Mouse (Mus musculus) CH12.LX (cell line): ENCODE results near the gene Hist1h2ae. TPM values are rescaled to one million over a fixed set of nuclear protein-coding genes. Genes with fewer than 3 reads are reported as not detected.
A peak's percentile ranks its signal among the peaks of the same experiment; 100 is the strongest.

ENCODE experiments used
- DNase-seq: peaks from one replicate; pipeline ENCODE4 v3.0.0-alpha.2; 2013; ENCODE audit errors: extremely low read depth
- H3K27ac ChIP-seq: 2 replicates; pipeline ENCODE4 v1.5.1; 2012; ENCODE audit warnings: low read depth, mild to moderate bottlenecking, control low read depth, moderate library complexity; ENCODE audit not compliant: insufficient read depth
- H3K27me3 ChIP-seq: replicated peaks from 2 replicates; pipeline ENCODE3; 2012; ENCODE audit warnings: inconsistent platforms
- H3K36me3 ChIP-seq, 2 experiments: replicated peaks in 1 of 2; 2 replicates each; pipeline versions ENCODE3 to v1.6.1; 2012; ENCODE audit warnings: inconsistent platforms in 1 of 2, low read length in 1 of 2, mild to moderate bottlenecking in 1 of 2, mixed read lengths in 1 of 2, moderate library complexity in 1 of 2; ENCODE audit not compliant: control insufficient read depth in 1 of 2, insufficient read depth in 1 of 2
- H3K4me1 ChIP-seq, 2 experiments: 2 replicates each; pipeline ENCODE4 v1.6.1; 2012; ENCODE audit warnings: inconsistent platforms in 1 of 2, moderate library complexity in 1 of 2; ENCODE audit not compliant: insufficient read depth in 2 of 2, control insufficient read depth in 1 of 2
- H3K4me2 ChIP-seq: 2 replicates; pipeline ENCODE4 v1.6.1; 2012; ENCODE audit warnings: low read depth, mild to moderate bottlenecking, control low read depth; ENCODE audit not compliant: poor library complexity, insufficient read depth, severe bottlenecking
- H3K4me3 ChIP-seq, 3 experiments: fragments of 150-350 bp in 1 of 3; sonication (generic) in 1 of 3; replicated peaks in 1 of 3; 2 replicates each; pipeline versions ENCODE3 to v1.5.1; 2011 to 2012; ENCODE audit warnings: low read depth in 2 of 3, low read length in 2 of 3, mild to moderate bottlenecking in 2 of 3, moderate library complexity in 2 of 3, control low read depth in 1 of 3, improper control_type of control experiment in 1 of 3, inconsistent platforms in 1 of 3, mixed read lengths in 1 of 3; ENCODE audit not compliant: poor library complexity in 1 of 3
- H3K79me2 ChIP-seq: replicated peaks from 2 replicates; pipeline ENCODE4 v1.6.1; 2012; ENCODE audit warnings: mild to moderate bottlenecking, moderate library complexity; ENCODE audit not compliant: control insufficient read depth, poor library complexity, insufficient read depth, severe bottlenecking; ENCODE audit errors: extremely low read depth
- H3K9ac ChIP-seq: 2 replicates; pipeline ENCODE4 v1.6.1; 2012; ENCODE audit warnings: low read depth, mild to moderate bottlenecking, control low read depth, moderate library complexity; ENCODE audit not compliant: insufficient read depth
- H3K9me3 ChIP-seq: replicated peaks from 2 replicates; pipeline ENCODE3; 2012; ENCODE audit warnings: low read length, inconsistent platforms, mixed read lengths
- BHLHE40 ChIP-seq: IDR thresholded peaks from 2 replicates; pipeline ENCODE4 v1.6.1; 2011; ENCODE audit warnings: mild to moderate bottlenecking, low read depth, low read length, improper control_type of control experiment
- CHD2 ChIP-seq: IDR thresholded peaks from 2 replicates; pipeline ENCODE4 v1.6.1; 2011; ENCODE audit warnings: low read length, improper control_type of control experiment
- CTCF ChIP-seq, 2 experiments: IDR thresholded peaks in 1 of 2; conservative IDR thresholded peaks in 1 of 2; 2 replicates each; pipeline ENCODE4 v1.5.1; 2011 to 2012; ENCODE audit warnings: low read depth in 2 of 2, low read length in 2 of 2, improper control_type of control experiment in 1 of 2, inconsistent platforms in 1 of 2, mild to moderate bottlenecking in 1 of 2, moderate library complexity in 1 of 2
- E2F4 ChIP-seq: IDR thresholded peaks from 2 replicates; pipeline ENCODE4 v1.6.1; 2011; ENCODE audit warnings: low read depth, low read length, improper control_type of control experiment; ENCODE audit not compliant: insufficient replicate concordance
- ELF1 ChIP-seq: IDR thresholded peaks from 2 replicates; pipeline ENCODE4 v1.6.1; 2014; ENCODE audit warnings: low read depth, mild to moderate bottlenecking, inconsistent platforms, low read length, improper control_type of control experiment
- ETS1 ChIP-seq: conservative IDR thresholded peaks from 2 replicates; pipeline ENCODE4 v1.6.1; 2012; ENCODE audit warnings: low read depth, mild to moderate bottlenecking, inconsistent platforms, low read length, improper control_type of control experiment, moderate library complexity
- GABPA ChIP-seq: IDR thresholded peaks from 2 replicates; pipeline ENCODE4 v1.6.1; 2012; ENCODE audit warnings: low read depth, low read length, improper control_type of control experiment, inconsistent platforms; ENCODE audit not compliant: insufficient replicate concordance
- HCFC1 ChIP-seq: IDR thresholded peaks from 2 replicates; pipeline ENCODE4 v1.6.1; 2012; ENCODE audit warnings: low read depth, mild to moderate bottlenecking, inconsistent platforms, low read length, improper control_type of control experiment
- IRF4 ChIP-seq: IDR thresholded peaks from 2 replicates; pipeline ENCODE4 v1.6.1; 2014; ENCODE audit warnings: low read depth, mild to moderate bottlenecking, inconsistent platforms, low read length, improper control_type of control experiment
- JUN ChIP-seq: IDR thresholded peaks from 2 replicates; pipeline ENCODE4 v1.6.1; 2011; ENCODE audit warnings: low read depth, mild to moderate bottlenecking, low read length, improper control_type of control experiment, moderate library complexity; ENCODE audit not compliant: insufficient read depth
- JUND ChIP-seq: conservative IDR thresholded peaks from 2 replicates; pipeline ENCODE4 v1.6.1; 2011; ENCODE audit warnings: low read depth, low read length, improper control_type of control experiment
- MAX ChIP-seq: IDR thresholded peaks from 2 replicates; pipeline ENCODE4 v1.6.1; 2011; ENCODE audit warnings: low read length, improper control_type of control experiment
- MAZ ChIP-seq: IDR thresholded peaks from 2 replicates; pipeline ENCODE4 v1.6.1; 2012; ENCODE audit warnings: low read depth, mild to moderate bottlenecking, inconsistent platforms, low read length, improper control_type of control experiment, moderate library complexity
- MEF2A ChIP-seq: IDR thresholded peaks from 2 replicates; pipeline ENCODE4 v1.6.1; 2014; ENCODE audit warnings: low read depth, mild to moderate bottlenecking, inconsistent platforms, low read length, improper control_type of control experiment, borderline replicate concordance
- MXI1 ChIP-seq: IDR thresholded peaks from 2 replicates; pipeline ENCODE4 v1.6.1; 2011; ENCODE audit warnings: mild to moderate bottlenecking, low read depth, low read length, improper control_type of control experiment
- NELFE ChIP-seq: IDR thresholded peaks from 2 replicates; pipeline ENCODE4 v1.6.1; 2011; ENCODE audit warnings: low read depth, low read length, improper control_type of control experiment
- NRF1 ChIP-seq: IDR thresholded peaks from 2 replicates; pipeline ENCODE4 v1.6.1; 2014; ENCODE audit warnings: low read depth, mild to moderate bottlenecking, inconsistent platforms, low read length, improper control_type of control experiment, moderate library complexity
- PAX5 ChIP-seq: IDR thresholded peaks from 2 replicates; pipeline ENCODE4 v1.6.1; 2012; ENCODE audit warnings: low read length, inconsistent platforms, mixed read lengths
- POLR2A ChIP-seq: IDR thresholded peaks from 2 replicates; pipeline ENCODE4 v1.6.1; 2011; ENCODE audit warnings: low read depth, mild to moderate bottlenecking, improper control_type of control experiment, low read length
- POLR2AphosphoS2 ChIP-seq: IDR thresholded peaks from 2 replicates; pipeline ENCODE4 v1.6.1; 2011; ENCODE audit warnings: low read depth, low read length, improper control_type of control experiment
- RAD21 ChIP-seq: IDR thresholded peaks from 2 replicates; pipeline ENCODE4 v1.6.1; 2011; ENCODE audit warnings: low read depth, mild to moderate bottlenecking, low read length, improper control_type of control experiment, moderate library complexity
- RCOR1 ChIP-seq: conservative IDR thresholded peaks from 2 replicates; pipeline ENCODE4 v1.6.1; 2012; ENCODE audit warnings: low read depth, mild to moderate bottlenecking, inconsistent platforms, low read length, improper control_type of control experiment
- SIN3A ChIP-seq: IDR thresholded peaks from 2 replicates; pipeline ENCODE4 v1.6.1; 2012; ENCODE audit warnings: low read length, improper control_type of control experiment, inconsistent platforms
- SMC3 ChIP-seq: IDR thresholded peaks from 2 replicates; pipeline ENCODE4 v1.6.1; 2011; ENCODE audit warnings: low read depth, low read length, improper control_type of control experiment
- TBP ChIP-seq: conservative IDR thresholded peaks from 2 replicates; pipeline ENCODE4 v1.6.1; 2011; ENCODE audit warnings: low read depth, low read length, improper control_type of control experiment
- TCF12 ChIP-seq: IDR thresholded peaks from 2 replicates; pipeline ENCODE4 v1.6.1; 2014; ENCODE audit warnings: low read depth, mild to moderate bottlenecking, inconsistent platforms, low read length, improper control_type of control experiment
- USF1 ChIP-seq: IDR thresholded peaks from 2 replicates; pipeline ENCODE4 v1.6.1; 2014; ENCODE audit warnings: low read depth, mild to moderate bottlenecking, inconsistent platforms, low read length, improper control_type of control experiment
- USF2 ChIP-seq: conservative IDR thresholded peaks from 2 replicates; pipeline ENCODE4 v1.6.1; 2011; ENCODE audit warnings: low read depth, low read length, improper control_type of control experiment
- ZC3H11A ChIP-seq: IDR thresholded peaks from 2 replicates; pipeline ENCODE4 v1.6.1; 2012; ENCODE audit warnings: low read depth, mild to moderate bottlenecking, inconsistent platforms, low read length, improper control_type of control experiment
- ZMIZ1 ChIP-seq: IDR thresholded peaks from 2 replicates; pipeline ENCODE4 v1.6.1; 2012; ENCODE audit warnings: low read depth, mild to moderate bottlenecking, inconsistent platforms, low read length, improper control_type of control experiment
- ZNF384 ChIP-seq: IDR thresholded peaks from 2 replicates; pipeline ENCODE4 v1.6.1; 2012; ENCODE audit warnings: low read depth, low read length, improper control_type of control experiment, inconsistent platforms
- dilution Hi-C: fragments of 300-500 bp; cut with MboI; formaldehyde crosslinking; loops from 2 replicates; pipeline ENCODE4 v1.14.3; 2020; ENCODE audit warnings: low sequenced_read_pairs; ENCODE audit not compliant: extremely low pct_unique_long_range_greater_than_20kb, extremely low pct_ligation_motif_present
- in situ Hi-C: fragments of 300-500 bp; cut with MboI; formaldehyde crosslinking; loops from 3 replicates; pipeline ENCODE4 v1.14.3; 2019; ENCODE audit warnings: low sequenced_read_pairs, low pct_ligation_motif_present, low pct_unique_long_range_greater_than_20kb, mixed read lengths
- polyA plus RNA-seq: library from polyadenylated mRNA; unstranded; fragments of >175 nt; gene quantifications from 2 replicates; pipeline ENCODE4 v1.2.1, GENCODE M21; 2012; ENCODE audit warnings: low read depth; ENCODE audit not compliant: insufficient read length
- total RNA-seq, 2 experiments: library from RNA; depleted of rRNA; stranded (reverse); fragments of 300-350 nt in 1 of 2; fragments of >200 nt in 1 of 2; gene quantifications; 2 replicates each; pipeline ENCODE4 v1.2.3; 2012 to 2014

Gene Hist1h2ae
- total and polyA plus RNA-seq, 3 experiments: 3.5 to 648 (median 16.3) TPM

DNA sequence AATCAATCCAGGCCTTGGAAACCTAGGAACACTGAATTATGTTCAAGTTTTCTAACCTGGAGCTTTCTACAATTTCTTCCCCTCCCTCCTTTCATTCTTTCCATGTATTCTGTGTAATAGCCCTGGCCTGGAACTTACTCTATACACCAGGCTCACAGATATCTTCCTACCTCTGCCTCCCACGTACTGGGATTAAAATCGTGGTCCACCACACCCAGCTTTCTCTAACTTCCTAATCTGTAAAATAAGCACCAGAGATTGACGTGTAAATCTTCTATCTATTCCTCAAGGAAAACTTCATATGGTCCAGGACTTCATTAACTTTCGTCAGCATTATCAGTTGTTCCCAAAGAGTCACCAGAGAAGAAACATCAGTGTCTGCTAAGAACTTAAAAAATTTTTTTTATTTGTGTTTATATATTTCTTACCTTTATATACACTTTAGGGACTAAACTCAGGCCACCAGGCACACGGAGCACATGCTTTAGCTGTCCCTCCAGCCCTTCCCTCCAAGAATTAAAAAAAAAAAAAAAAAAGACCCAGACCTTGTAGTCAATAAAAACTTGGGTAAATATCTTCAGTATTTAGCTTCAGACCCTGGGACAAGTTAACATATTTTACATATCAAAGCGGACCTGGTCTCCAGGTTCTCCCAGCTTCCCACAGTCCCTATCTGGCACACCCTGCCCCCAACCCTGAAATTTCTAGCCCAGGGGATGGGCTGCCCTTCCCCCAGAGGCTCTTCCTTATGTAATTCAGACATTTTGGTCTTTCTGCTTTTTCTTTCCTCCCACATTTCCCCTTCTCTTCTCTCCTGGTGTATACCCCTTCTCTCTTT, 11.4 kb upstream of the Hist1h2ae start (continued):
- peak; percentile 92 for TF ChIP-seq POLR2AphosphoS2
- TF ChIP-seq NELFE: no peak; the same call in 1 of the 2 replicates
- TF ChIP-seq RCOR1: peak; percentile 40; the same call in 1 of the 2 replicates
- no peak for TF ChIP-seq GABPA
- TF ChIP-seq SIN3A: peak; percentile 18; the same call in 1 of the 2 replicates
- no peak for TF ChIP-seq USF2
- TF ChIP-seq E2F4: no peak
- no peak for TF ChIP-seq MAZ
- TF ChIP-seq JUND: 0 out of 2 replicates have a peak, but pooled peaks have one; percentile 5
- no peak for TF ChIP-seq PAX5
- no peak for TF ChIP-seq ZC3H11A
- TF ChIP-seq MEF2A: no peak

DNA sequence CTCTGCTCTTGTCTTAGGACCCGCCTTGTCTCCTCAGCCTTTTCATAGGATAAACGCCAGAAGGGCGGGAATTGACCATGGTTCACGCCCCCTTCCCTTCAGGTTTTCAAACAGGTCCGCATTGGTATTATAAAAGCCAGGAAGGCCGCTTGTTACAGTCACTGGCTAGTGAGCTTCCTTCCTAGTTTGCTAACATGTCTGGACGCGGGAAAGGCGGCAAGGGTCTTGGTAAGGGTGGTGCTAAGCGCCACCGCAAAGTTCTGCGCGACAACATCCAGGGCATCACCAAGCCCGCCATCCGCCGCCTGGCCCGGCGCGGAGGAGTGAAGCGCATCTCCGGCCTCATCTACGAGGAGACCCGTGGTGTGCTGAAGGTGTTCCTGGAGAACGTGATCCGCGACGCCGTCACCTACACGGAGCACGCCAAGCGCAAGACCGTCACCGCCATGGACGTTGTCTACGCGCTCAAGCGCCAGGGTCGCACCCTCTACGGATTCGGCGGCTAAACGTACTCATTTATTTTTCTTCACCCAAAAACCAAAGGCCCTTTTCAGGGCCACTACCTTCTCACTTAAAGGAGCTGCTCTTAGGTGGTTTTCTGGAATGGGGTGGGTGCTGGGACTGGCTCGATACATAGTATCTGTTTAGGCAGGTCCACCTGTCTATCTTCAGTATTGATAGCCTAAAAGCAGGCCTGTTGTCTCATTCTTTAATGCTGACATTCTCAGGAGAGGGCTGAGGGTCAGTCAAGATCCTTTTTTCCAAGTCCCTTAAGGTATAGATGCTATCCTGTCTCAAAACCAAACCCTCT, 10.6 kb upstream of the Hist1h2ae start, which contains the start of gene Hist1h4d:
Hist1h4d (plus strand) TSS at position 191 of the 811 bp plus-strand sequence.
- no peaks in the 10 kb centered on the region for H3K36me3 ChIP-seq
- peak within 1 kb of the TSS; percentile 35 to 65 (median 39) for H3K4me3 ChIP-seq
- peak within 1 kb of the TSS; percentile 92 for H3K27ac ChIP-seq
- H3K79me2 ChIP-seq: no peaks in the 10 kb centered on the region
- no peaks in the 10 kb centered on the region for H3K9me3 ChIP-seq
- no peaks in the 10 kb centered on the region for H3K27me3 ChIP-seq
- H3K9ac ChIP-seq: peak within 1 kb of the TSS; percentile 43
- dilution Hi-C loops (no loop called here), in situ Hi-C loops (no loop called here)
- H3K4me2 ChIP-seq: peak within 1 kb of the TSS; percentile 69
- H3K4me1 ChIP-seq: peaks cover 3 to 40% of the 10 kb centered on the region in 2 experiments
- peak; percentile 97 for DNase-seq
- peak; percentile 100 for TF ChIP-seq ZMIZ1
- peak; percentile 99 for TF ChIP-seq TBP
- TF ChIP-seq USF2: peak; percentile 44; the same call in 1 of the 2 replicates
- TF ChIP-seq JUN: no peak
- peak; percentile 92; the same call in 1 of the 2 replicates for TF ChIP-seq SIN3A
- peak; percentile 35 for TF ChIP-seq NRF1
- TF ChIP-seq PAX5: no peak
- TF ChIP-seq NELFE: peak; percentile 100
- peak; percentile 99 for TF ChIP-seq POLR2A
- TF ChIP-seq USF1: no peak
- TF ChIP-seq GABPA: peak; percentile 6; the same call in 1 of the 2 replicates
- TF ChIP-seq CHD2: no peak; the same call in 1 of the 2 replicates
- no peak for TF ChIP-seq CTCF (conservative IDR thresholded peaks at IDR 0.05 in 1 of 2, IDR thresholded peaks at IDR 0.05 in 1 of 2; ENCODE audit: low read depth in 2 of 2, low read length in 2 of 2)
- peak; percentile 85 for TF ChIP-seq HCFC1
- TF ChIP-seq ETS1: 0 out of 2 replicates have a peak, but pooled peaks have one; percentile 19
- TF ChIP-seq MAX: peak; percentile 33; the same call in 1 of the 2 replicates
- peak; percentile 95 for TF ChIP-seq RCOR1
- TF ChIP-seq E2F4: peak; percentile 99
- peak; percentile 52 for TF ChIP-seq ELF1
- TF ChIP-seq POLR2AphosphoS2: peak; percentile 100
- peak; percentile 56 for TF ChIP-seq BHLHE40
- 0 out of 2 replicates have a peak, but pooled peaks have one; percentile 66 for TF ChIP-seq MAZ
- peak; percentile 96 for TF ChIP-seq TCF12
- peak; percentile 70 for TF ChIP-seq IRF4
- TF ChIP-seq ZC3H11A: no peak
- no peak; the same call in 1 of the 2 replicates for TF ChIP-seq MXI1
- no peak; the same call in 1 of the 2 replicates for TF ChIP-seq SMC3
- TF ChIP-seq RAD21: no peak
- no peak for TF ChIP-seq ZNF384
